Mouse (Mus musculus): ENCODE measurements around the gene Akap2.
A peak's percentile ranks its signal among the peaks of the same experiment; 100 is the strongest.

Gene Akap2

GRCm38 (mm10) chr4:57690001-57690400 is 27.5 kb upstream of the Akap2 start:
- peak; percentile 11; the same call in 1 of the 2 replicates for TF ChIP-seq GATA4 (IDR thresholded peaks at IDR 0.05; ENCODE audit: insufficient replicate concordance, low read length)

- no peak for TF ChIP-seq GATA4 (IDR thresholded peaks at IDR 0.05; ENCODE audit: insufficient replicate concordance, low read length)
These were observed 26.7 kb upstream of the Akap2 start for GRCm38 (mm10) chr4:57690805-57691204.

- TF ChIP-seq GATA4 (IDR thresholded peaks at IDR 0.05; ENCODE audit: insufficient replicate concordance, low read length), result peak; percentile 84; the same call in 1 of the 2 replicates
These were observed 22.9 kb upstream of the Akap2 start for GRCm38 (mm10) chr4:57694356-57695136.

- no peak for TF ChIP-seq GATA4 (IDR thresholded peaks at IDR 0.05; ENCODE audit: insufficient replicate concordance, low read length)
These were observed 20.5 kb upstream of the Akap2 start for GRCm38 (mm10) chr4:57696955-57697354.

GRCm38 (mm10) chr4:57697918-57698611 is 19.4 kb upstream of the Akap2 start:
- TF ChIP-seq GATA4 (IDR thresholded peaks at IDR 0.05; ENCODE audit: insufficient replicate concordance, low read length), result no peak

GRCm38 (mm10) chr4:57701576-57701975 is 15.9 kb upstream of the Akap2 start:
- no peak for TF ChIP-seq GATA4 (IDR thresholded peaks at IDR 0.05; ENCODE audit: insufficient replicate concordance, low read length)

- no peak for TF ChIP-seq GATA4 (IDR thresholded peaks at IDR 0.05; ENCODE audit: insufficient replicate concordance, low read length)
These were observed 13.6 kb upstream of the Akap2 start for GRCm38 (mm10) chr4:57703574-57704470.

- no peak for TF ChIP-seq GATA4 (IDR thresholded peaks at IDR 0.05; ENCODE audit: insufficient replicate concordance, low read length)
These were observed 12.9 kb upstream of the Akap2 start for GRCm38 (mm10) chr4:57704575-57704974.

GRCm38 (mm10) chr4:57715849-57716248 is 1.6 kb upstream of the Akap2 start:
- TF ChIP-seq GATA4 (IDR thresholded peaks at IDR 0.05; ENCODE audit: insufficient replicate concordance, low read length), result no peak

GRCm38 (mm10) chr4:57716735-57717134 is 722 bp upstream of the Akap2 start:
- no peak for TF ChIP-seq GATA4 (IDR thresholded peaks at IDR 0.05; ENCODE audit: insufficient replicate concordance, low read length)

- no peak for TF ChIP-seq GATA4 (IDR thresholded peaks at IDR 0.05; ENCODE audit: insufficient replicate concordance, low read length)
These were observed 1.9 kb downstream of the Akap2 start for GRCm38 (mm10) chr4:57719370-57719769.

- TF ChIP-seq GATA4 (IDR thresholded peaks at IDR 0.05; ENCODE audit: insufficient replicate concordance, low read length), result no peak
These were observed 3.5 kb downstream of the Akap2 start for GRCm38 (mm10) chr4:57720869-57721361.

- TF ChIP-seq GATA4 (IDR thresholded peaks at IDR 0.05; ENCODE audit: insufficient replicate concordance, low read length), result no peak
These were observed 4.8 kb downstream of the Akap2 start for GRCm38 (mm10) chr4:57722296-57722695.

GRCm38 (mm10) chr4:57723659-57724058 is 6.2 kb downstream of the Akap2 start:
- TF ChIP-seq GATA4 (IDR thresholded peaks at IDR 0.05; ENCODE audit: insufficient replicate concordance, low read length), result no peak

- TF ChIP-seq GATA4 (IDR thresholded peaks at IDR 0.05; ENCODE audit: insufficient replicate concordance, low read length), result no peak
These were observed 8.1 kb downstream of the Akap2 start for GRCm38 (mm10) chr4:57725569-57725968.
